ENCODE assay signal across 12 mouse cellular contexts in the genomic region with DNA sequence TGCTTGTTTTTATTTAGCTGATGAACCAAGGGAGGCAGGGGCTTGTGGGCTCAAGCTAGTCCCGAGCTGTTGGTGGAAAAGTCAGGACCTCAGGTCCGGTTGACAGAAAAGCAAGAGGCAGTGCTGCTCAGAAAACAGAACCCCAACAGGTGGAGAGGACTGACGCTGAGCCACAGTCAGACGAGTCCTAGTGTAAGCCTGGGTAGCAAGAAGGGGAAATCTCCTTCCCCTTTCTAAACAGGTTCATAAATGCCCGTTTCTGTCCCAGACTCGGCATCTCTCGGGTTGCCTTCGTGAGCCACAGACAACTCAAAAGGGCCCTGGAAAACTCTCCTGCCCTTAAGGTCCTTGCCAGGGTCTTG. TPM values are rescaled to one million over a fixed set of nuclear protein-coding genes. Genes with fewer than 3 reads are reported as not detected.
DNase-seq lines count a peak whose midpoint lies in the region; ATAC-seq and TF ChIP-seq lines count a peak whose summit lies in the region.
"Had no signal": no experiment of that assay in that cellular context is flagged by ENCODE, and none has a peak within 500 bp of the region (broad histone marks: within the 10 kb centered on the region; RNA-seq: fewer than 3 reads in every experiment).

No protein-coding gene starts in this region.

- H3K27ac ChIP-seq in heart, embryonic 16.5 days (ENCODE audit: low read length), result no peak overlapping the region
- H3K27ac ChIP-seq in heart, embryonic 10.5 days, result no peak overlapping the region
- peak overlapping the region; percentile 80; the same call in 1 of the 2 replicates for H3K27ac ChIP-seq in lung, postnatal 0 days (ENCODE audit: low read length)
- H3K27ac ChIP-seq in embryonic facial prominence, embryonic 10.5 days (replicated peaks), result no peak overlapping the region
- H3K27ac ChIP-seq: hindbrain, embryonic 15.5 days had no signal

- WGBS in heart, embryonic 16.5 days, result 81% methylated on average over 8 of the region's 8 CpGs
- 87% methylated on average over 8 of the region's 8 CpGs for WGBS in heart, embryonic 10.5 days
- WGBS in lung, postnatal 0 days, result 56% methylated on average over 8 of the region's 8 CpGs
- 82% methylated on average over 8 of the region's 8 CpGs for WGBS in embryonic facial prominence, embryonic 10.5 days

- no peak overlapping the region for H3K9ac ChIP-seq in heart, embryonic 16.5 days (ENCODE audit: low read length)
- H3K9ac ChIP-seq in lung, postnatal 0 days (replicated peaks; ENCODE audit: low read depth), result no peak overlapping the region
- H3K9ac ChIP-seq: hindbrain, embryonic 15.5 days had no signal

- no peak for TF ChIP-seq CTCF in lung, postnatal 0 days (IDR thresholded peaks at IDR 0.05)

- ATAC-seq in heart, embryonic 16.5 days (replicated peaks; ENCODE audit: extremely low read depth, insufficient read depth, low FRiP score), result no peak
- no peak for ATAC-seq in lung, postnatal 0 days
- peak; percentile 50 to 62 for ATAC-seq in hematopoietic stem cell, adult 5-6 weeks (replicated peaks in 1 of 2; ENCODE audit: insufficient read depth in 1 of 2, low FRiP score in 2 of 2, low TSS enrichment in 1 of 2, low read depth in 1 of 2, poor library complexity in 2 of 2, severe bottlenecking in 2 of 2)
- peak; percentile 46 for ATAC-seq in monocyte, adult 5-6 weeks (replicated peaks; ENCODE audit: insufficient number of reproducible peaks, low FRiP score, low TSS enrichment, poor library complexity, severe bottlenecking)
- ATAC-seq: forebrain, embryonic 14.5 days had no signal

- no peak overlapping the region for H3K4me3 ChIP-seq in heart, embryonic 16.5 days (ENCODE audit: low read length)
- no peak overlapping the region for H3K4me3 ChIP-seq in heart, embryonic 10.5 days
- no peak overlapping the region for H3K4me3 ChIP-seq in lung, postnatal 0 days (ENCODE audit: low read depth, low read length)
- no peak overlapping the region for H3K4me3 ChIP-seq in embryonic facial prominence, embryonic 10.5 days
- H3K4me3 ChIP-seq: hindbrain, embryonic 15.5 days had no signal

- H3K4me1 ChIP-seq in heart, embryonic 16.5 days (ENCODE audit: control insufficient read depth, insufficient read depth, low read length), result peaks cover 6% of the 10 kb centered on the region
- H3K4me1 ChIP-seq in heart, embryonic 10.5 days, result peaks cover 12% of the 10 kb centered on the region
- 0 out of 2 replicates have a peak, but pooled peaks cover 2% of the 10 kb centered on the region for H3K4me1 ChIP-seq in lung, postnatal 0 days (ENCODE audit: insufficient read depth, low read depth, low read length)
- H3K4me1 ChIP-seq in embryonic facial prominence, embryonic 10.5 days, result peaks cover 15% of the 10 kb centered on the region

- no peaks in the 10 kb centered on the region for H3K36me3 ChIP-seq in heart, embryonic 16.5 days (ENCODE audit: control insufficient read depth, insufficient read depth)
- H3K36me3 ChIP-seq in heart, embryonic 10.5 days, result no peaks in the 10 kb centered on the region
- H3K36me3 ChIP-seq in lung, postnatal 0 days (ENCODE audit: insufficient read depth, low read length), result no peaks in the 10 kb centered on the region
- H3K36me3 ChIP-seq in embryonic facial prominence, embryonic 10.5 days (replicated peaks), result no peaks in the 10 kb centered on the region
- H3K36me3 ChIP-seq: hindbrain, embryonic 15.5 days had no signal

- no peaks in the 10 kb centered on the region for H3K9me3 ChIP-seq in heart, embryonic 16.5 days (replicated peaks; ENCODE audit: control insufficient read depth, low read length)
- H3K9me3 ChIP-seq in heart, embryonic 10.5 days, result no peaks in the 10 kb centered on the region
- H3K9me3 ChIP-seq in lung, postnatal 0 days (ENCODE audit: low read length), result no peaks in the 10 kb centered on the region
- no peaks in the 10 kb centered on the region for H3K9me3 ChIP-seq in embryonic facial prominence, embryonic 10.5 days
- H3K9me3 ChIP-seq: hindbrain, embryonic 15.5 days had no signal

- DNase-seq in heart, embryonic 10.5 days (ENCODE audit: low spot score), result no peak
- DNase-seq in lung, postnatal 0 days (ENCODE audit: low spot score), result no peak
- no peak for DNase-seq in lung, postnatal 14 days
- no peak for DNase-seq in thymus, postnatal 36 days
- DNase-seq in embryonic facial prominence, embryonic 10.5 days (ENCODE audit: low spot score), result no peak
- DNase-seq: cerebellum, postnatal 25 days; gastrocnemius, postnatal 36 days had no signal

- peak overlapping the region; percentile 51; the same call in 1 of the 2 replicates for H3K4me2 ChIP-seq in heart, embryonic 16.5 days (ENCODE audit: low read depth, low read length)
- peak overlapping the region; percentile 46; the same call in 1 of the 2 replicates for H3K4me2 ChIP-seq in lung, postnatal 0 days (replicated peaks; ENCODE audit: low read depth, low read length)
- H3K4me2 ChIP-seq: hindbrain, embryonic 15.5 days had no signal

- no peak for TF ChIP-seq EP300 in lung, postnatal 0 days (IDR thresholded peaks at IDR 0.05)

- H3K27me3 ChIP-seq in heart, embryonic 16.5 days (ENCODE audit: control insufficient read depth, insufficient read depth, low read length), result no peaks in the 10 kb centered on the region
- no peaks in the 10 kb centered on the region for H3K27me3 ChIP-seq in heart, embryonic 10.5 days (ENCODE audit: insufficient read depth, poor library complexity, severe bottlenecking)
- no peaks in the 10 kb centered on the region for H3K27me3 ChIP-seq in lung, postnatal 0 days (replicated peaks; ENCODE audit: insufficient read depth, low read length)
- no peaks in the 10 kb centered on the region for H3K27me3 ChIP-seq in embryonic facial prominence, embryonic 10.5 days (replicated peaks; ENCODE audit: low read depth, poor library complexity, severe bottlenecking)
- H3K27me3 ChIP-seq: hindbrain, embryonic 15.5 days had no signal

RNA-seq across cellular contexts. Expression of gene Pik3ap1, which starts 40.3 kb away (rescaled TPM):
- 1.5 and 1.7 TPM in 2 replicates for polyA plus RNA-seq in heart, embryonic 16.5 days (2015; fragmentation: Nextera tagmentation; extraction: Ambion mirVana)
- 0.83 and 1.1 TPM in 2 replicates for polyA plus RNA-seq in heart, embryonic 10.5 days (2016; fragmentation: Nextera tagmentation; extraction: Ambion mirVana)
- polyA plus RNA-seq in lung, postnatal 0 days (2015; fragmentation: Nextera tagmentation; extraction: Ambion mirVana), result 8.6 and 9.0 TPM in 2 replicates
- total RNA-seq in hematopoietic stem cell, adult 5-6 weeks (2017), result 28.9 and 33.5 TPM in 2 replicates
- total RNA-seq in monocyte, adult 5-6 weeks (2017), result 216 to 241 TPM (median 224 TPM) in 3 replicates
- 2.5 and 3.0 TPM in 2 replicates for polyA plus RNA-seq in embryonic facial prominence, embryonic 10.5 days (2016; fragmentation: Nextera tagmentation; extraction: Ambion mirVana)

Comparison
In these comparisons a context has a peak if more than half of its experiments do, and no peak if none do; other contexts are left out.
1. ATAC-seq: peak in hematopoietic stem cell, adult 5-6 weeks (2 of 2) and monocyte, adult 5-6 weeks (single experiment); none in heart, embryonic 16.5 days (single experiment) and lung, postnatal 0 days (single experiment).